Mouse (Mus musculus): ENCODE measurements around the gene Prmt8. TPM values are rescaled to one million over a fixed set of nuclear protein-coding genes. Genes with fewer than 3 reads are reported as not detected.

Gene Prmt8
- polyA plus RNA-seq, 1 experiment from 2014 or later = 35.0 TPM

DNA sequence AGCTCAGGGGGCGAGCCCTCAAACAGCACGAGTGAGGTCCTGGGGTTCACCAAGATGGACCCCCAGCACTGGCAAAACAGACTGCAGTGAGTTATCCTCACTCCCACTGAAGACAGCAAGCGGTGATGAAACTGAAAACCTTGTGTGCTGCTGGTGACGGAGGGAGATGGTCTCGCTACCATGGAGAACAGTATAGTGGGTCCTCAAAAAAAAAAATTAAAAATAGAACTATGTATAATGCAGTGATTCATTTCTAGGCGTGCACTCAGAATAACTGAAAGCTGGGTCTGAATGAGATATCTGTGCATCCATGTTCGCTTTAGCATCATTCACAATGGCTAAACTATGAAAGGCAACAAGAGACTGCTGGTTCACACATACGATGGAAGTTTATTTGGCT is 20.5 kb downstream of the Prmt8 start:
- Histone ChIP-seq H3K4me3 (replicated peaks; ENCODE audit: low read length) (no peak overlapping the region), H3K27ac (no peak overlapping the region), H3K4me1 (replicated peaks; ENCODE audit: control insufficient read depth, insufficient read depth, low read length) (peaks cover 22% of the 10 kb centered on the region), H3K9me3 (ENCODE audit: control insufficient read depth, low read length) (no peaks in the 10 kb centered on the region), H3K27me3 (ENCODE audit: control insufficient read depth, insufficient read depth, low read length) (no peaks in the 10 kb centered on the region), H3K4me2 (replicated peaks) (no peak overlapping the region), H3K9ac (no peak overlapping the region), H3K36me3 (replicated peaks; ENCODE audit: control insufficient read depth, insufficient read depth) (no peaks in the 10 kb centered on the region)
- no peak for DNase-seq (ENCODE audit: low spot score)
- ATAC-seq (ENCODE audit: low FRiP score) = no peak
- WGBS = 83% methylated on average over 8 of the region's 8 CpGs

DNA sequence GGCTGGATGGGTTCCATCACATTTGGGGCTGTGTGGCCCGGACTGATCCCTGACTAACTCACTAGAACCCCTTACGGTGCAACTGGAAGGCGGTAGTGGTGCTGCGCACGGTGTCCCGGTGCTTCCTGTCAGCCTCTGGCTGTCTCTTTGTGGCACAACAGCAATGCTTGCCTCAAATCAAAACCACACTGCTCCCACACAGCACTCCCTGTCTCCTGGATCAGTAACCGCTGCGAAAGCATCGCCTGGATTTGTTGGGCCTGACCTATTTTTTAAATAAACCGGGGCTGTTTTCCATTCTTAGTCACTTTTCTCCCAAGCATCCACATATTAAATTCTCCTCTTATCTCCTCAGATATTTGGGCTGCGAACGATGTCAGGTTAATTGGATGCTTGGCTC is 27.0 kb downstream of the Prmt8 start:
- no peak overlapping the region for H3K4me3 ChIP-seq (replicated peaks; ENCODE audit: low read length)
- no peaks in the 10 kb centered on the region for H3K9me3 ChIP-seq (ENCODE audit: control insufficient read depth, low read length)
- no peak overlapping the region for H3K4me2 ChIP-seq (replicated peaks)
- no peak overlapping the region for H3K27ac ChIP-seq
- H3K27me3 ChIP-seq (ENCODE audit: control insufficient read depth, insufficient read depth, low read length) = no peaks in the 10 kb centered on the region
- no peaks in the 10 kb centered on the region for H3K36me3 ChIP-seq (replicated peaks; ENCODE audit: control insufficient read depth, insufficient read depth)
- ATAC-seq (ENCODE audit: low FRiP score) (no peak), DNase-seq (ENCODE audit: low spot score) (no peak)
- peaks cover 20% of the 10 kb centered on the region for H3K4me1 ChIP-seq (replicated peaks; ENCODE audit: control insufficient read depth, insufficient read depth, low read length)
- no peak overlapping the region for H3K9ac ChIP-seq
- WGBS = 85% methylated on average over 12 of the region's 12 CpGs

- H3K9ac ChIP-seq = 0 out of 2 replicates have a peak overlapping the region, but pooled peaks have one; percentile 12
- WGBS = 80% methylated on average over 6 of the region's 6 CpGs
- no peak overlapping the region for H3K4me2 ChIP-seq (replicated peaks)
- no peaks in the 10 kb centered on the region for H3K27me3 ChIP-seq (ENCODE audit: control insufficient read depth, insufficient read depth, low read length)
- no peaks in the 10 kb centered on the region for H3K36me3 ChIP-seq (replicated peaks; ENCODE audit: control insufficient read depth, insufficient read depth)
- no peak for DNase-seq (ENCODE audit: low spot score)
- no peak overlapping the region for H3K4me3 ChIP-seq (replicated peaks; ENCODE audit: low read length)
- no peaks in the 10 kb centered on the region for H3K9me3 ChIP-seq (ENCODE audit: control insufficient read depth, low read length)
- ATAC-seq (ENCODE audit: low FRiP score) = 0 out of 2 replicates have a peak, but pooled peaks have one; percentile 22
- no peak overlapping the region; the same call in 1 of the 2 replicates for H3K27ac ChIP-seq
- peaks cover 27% of the 10 kb centered on the region for H3K4me1 ChIP-seq (replicated peaks; ENCODE audit: control insufficient read depth, insufficient read depth, low read length)
These were observed 28.1 kb downstream of the Prmt8 start for GRCm38 (mm10) chr6:127741162-127741561.

- peak overlapping the region; percentile 9; the same call in 1 of the 2 replicates for H3K27ac ChIP-seq
- H3K4me2 ChIP-seq (replicated peaks) = no peak overlapping the region
- no peak for ATAC-seq (ENCODE audit: low FRiP score)
- no peak overlapping the region for H3K4me3 ChIP-seq (replicated peaks; ENCODE audit: low read length)
- WGBS = 39% methylated on average over 9 of the region's 9 CpGs
- DNase-seq (ENCODE audit: low spot score) = peak; percentile 46
- no peaks in the 10 kb centered on the region for H3K27me3 ChIP-seq (ENCODE audit: control insufficient read depth, insufficient read depth, low read length)
- H3K9me3 ChIP-seq (ENCODE audit: control insufficient read depth, low read length) = no peaks in the 10 kb centered on the region
- peaks cover 31% of the 10 kb centered on the region for H3K4me1 ChIP-seq (replicated peaks; ENCODE audit: control insufficient read depth, insufficient read depth, low read length)
- 0 out of 2 replicates have a peak overlapping the region, but pooled peaks have one; percentile 12 for H3K9ac ChIP-seq
- H3K36me3 ChIP-seq (replicated peaks; ENCODE audit: control insufficient read depth, insufficient read depth) = no peaks in the 10 kb centered on the region
These were observed 28.6 kb downstream of the Prmt8 start for GRCm38 (mm10) chr6:127740711-127741110.

DNA sequence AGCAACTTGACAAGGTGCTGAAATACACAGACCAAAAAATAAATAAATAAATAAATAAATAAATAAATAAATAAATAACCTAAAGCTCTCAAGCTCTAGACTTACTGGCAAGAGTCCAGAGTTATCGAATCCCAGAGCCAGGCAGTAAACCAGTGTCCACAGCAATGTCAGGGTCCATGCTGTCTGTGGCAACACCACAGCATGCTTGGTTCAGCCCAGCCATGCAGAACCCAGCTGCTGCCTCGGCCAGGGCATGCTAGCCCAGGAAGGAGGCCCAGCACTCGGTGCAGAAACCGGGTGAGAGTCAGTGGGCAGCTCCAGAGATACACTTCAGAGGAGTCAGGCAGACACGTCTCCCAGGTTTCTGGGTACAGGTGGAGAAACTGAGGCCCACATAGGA is 29.4 kb downstream of the Prmt8 start:
- WGBS = 77% methylated on average over 5 of the region's 5 CpGs
- Histone ChIP-seq H3K9ac (no peak overlapping the region), H3K4me1 (replicated peaks; ENCODE audit: control insufficient read depth, insufficient read depth, low read length) (peaks cover 39% of the 10 kb centered on the region), H3K36me3 (replicated peaks; ENCODE audit: control insufficient read depth, insufficient read depth) (no peaks in the 10 kb centered on the region), H3K4me2 (replicated peaks) (no peak overlapping the region), H3K27me3 (ENCODE audit: control insufficient read depth, insufficient read depth, low read length) (no peaks in the 10 kb centered on the region), H3K4me3 (replicated peaks; ENCODE audit: low read length) (no peak overlapping the region), H3K27ac (no peak overlapping the region), H3K9me3 (ENCODE audit: control insufficient read depth, low read length) (no peaks in the 10 kb centered on the region)
- DNase-seq (ENCODE audit: low spot score) (no peak), ATAC-seq (ENCODE audit: low FRiP score) (no peak)

DNA sequence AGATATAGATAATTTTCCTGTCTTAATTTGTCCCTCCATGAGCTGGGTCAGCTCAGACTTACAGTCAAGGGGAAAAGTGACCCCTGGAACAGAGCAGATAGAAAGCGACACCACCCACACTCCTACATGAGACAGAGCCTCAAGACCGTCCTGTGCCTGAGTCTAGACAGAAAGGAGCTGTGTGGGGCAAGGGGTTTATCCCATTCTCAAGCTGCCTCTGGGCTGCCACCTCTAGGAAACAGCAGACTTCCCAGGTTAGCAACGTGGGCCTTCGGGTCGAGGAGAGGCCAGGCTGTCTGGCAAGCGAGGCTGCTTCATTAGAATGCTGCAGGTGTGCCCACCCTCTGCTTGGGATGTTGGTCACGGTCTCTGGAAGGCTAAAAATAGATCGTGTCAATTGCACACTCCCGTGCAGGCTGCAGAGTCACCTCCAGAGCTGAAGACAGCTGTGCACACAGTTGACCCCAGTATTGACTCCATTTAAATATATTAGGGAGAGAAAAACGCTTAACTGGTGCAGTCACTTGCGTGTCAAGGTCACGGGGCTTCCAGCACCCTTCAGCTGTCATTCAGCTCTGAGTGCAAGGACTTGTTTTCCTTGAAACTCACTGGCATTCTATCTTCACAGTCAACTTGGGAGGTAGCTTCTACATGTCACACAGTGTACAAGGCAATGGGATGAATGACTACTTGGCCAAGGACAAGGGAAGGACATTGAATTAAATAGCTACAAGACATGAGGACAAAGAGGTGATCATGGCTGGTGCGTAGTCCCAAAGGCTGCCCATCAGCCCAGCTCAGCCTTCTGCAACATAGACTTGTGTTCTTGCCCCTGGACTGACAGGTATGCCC is 33.9 kb downstream of the Prmt8 start:
- DNase-seq (ENCODE audit: low spot score) (no peak), ATAC-seq (ENCODE audit: low FRiP score) (peak; percentile 79; the same call in 1 of the 2 replicates)
- Histone ChIP-seq H3K9ac (no peak overlapping the region), H3K27me3 (ENCODE audit: control insufficient read depth, insufficient read depth, low read length) (no peaks in the 10 kb centered on the region), H3K9me3 (ENCODE audit: control insufficient read depth, low read length) (no peaks in the 10 kb centered on the region), H3K27ac (peak overlapping the region; percentile 78), H3K4me2 (replicated peaks) (no peak overlapping the region), H3K4me3 (replicated peaks; ENCODE audit: low read length) (no peak overlapping the region), H3K4me1 (replicated peaks; ENCODE audit: control insufficient read depth, insufficient read depth, low read length) (peaks cover 23% of the 10 kb centered on the region), H3K36me3 (replicated peaks; ENCODE audit: control insufficient read depth, insufficient read depth) (no peaks in the 10 kb centered on the region)
- WGBS = 23% methylated on average over 13 of the region's 13 CpGs

DNA sequence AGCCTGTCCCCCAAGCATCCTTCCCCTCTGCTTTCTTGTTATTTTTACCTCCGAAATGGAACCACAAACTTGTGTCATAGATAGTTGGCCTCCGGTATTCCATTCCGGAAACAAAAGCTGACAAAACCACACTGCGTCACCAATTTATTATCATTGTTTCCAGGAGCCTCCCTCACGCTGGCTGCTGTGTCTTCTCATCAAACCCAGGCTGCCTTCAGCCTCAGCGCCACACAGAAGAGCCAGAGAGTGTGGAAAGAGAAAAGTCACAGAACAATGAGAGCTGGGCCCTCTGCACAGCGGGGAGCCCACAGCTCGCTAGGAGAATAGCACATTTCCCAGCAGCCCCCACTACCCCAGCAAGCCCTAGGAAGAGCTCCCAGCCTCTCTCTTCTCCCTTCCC is 46.1 kb downstream of the Prmt8 start:
- no peaks in the 10 kb centered on the region for H3K36me3 ChIP-seq (replicated peaks; ENCODE audit: control insufficient read depth, insufficient read depth)
- 10% methylated on average over 8 of the region's 8 CpGs for WGBS
- DNase-seq (ENCODE audit: low spot score) (no peak), ATAC-seq (ENCODE audit: low FRiP score) (no peak)
- H3K27ac ChIP-seq = peak overlapping the region; percentile 38
- H3K4me1 ChIP-seq (replicated peaks; ENCODE audit: control insufficient read depth, insufficient read depth, low read length) = peaks cover 12% of the 10 kb centered on the region
- peak overlapping the region; percentile 18; the same call in 1 of the 2 replicates for H3K4me2 ChIP-seq (replicated peaks)
- H3K27me3 ChIP-seq (ENCODE audit: control insufficient read depth, insufficient read depth, low read length) = no peaks in the 10 kb centered on the region
- no peaks in the 10 kb centered on the region for H3K9me3 ChIP-seq (ENCODE audit: control insufficient read depth, low read length)
- H3K9ac ChIP-seq = no peak overlapping the region
- no peak overlapping the region for H3K4me3 ChIP-seq (replicated peaks; ENCODE audit: low read length)

- H3K27ac ChIP-seq = no peak overlapping the region
- H3K27me3 ChIP-seq (ENCODE audit: control insufficient read depth, insufficient read depth, low read length) = no peaks in the 10 kb centered on the region
- ATAC-seq (ENCODE audit: low FRiP score) = no peak
- no peak overlapping the region for H3K4me2 ChIP-seq (replicated peaks)
- DNase-seq (ENCODE audit: low spot score) = no peak
- no peak overlapping the region for H3K4me3 ChIP-seq (replicated peaks; ENCODE audit: low read length)
- H3K9me3 ChIP-seq (ENCODE audit: control insufficient read depth, low read length) = no peaks in the 10 kb centered on the region
- peaks cover 22% of the 10 kb centered on the region for H3K4me1 ChIP-seq (replicated peaks; ENCODE audit: control insufficient read depth, insufficient read depth, low read length)
- WGBS = 67% methylated on average over 14 of the region's 14 CpGs
- H3K36me3 ChIP-seq (replicated peaks; ENCODE audit: control insufficient read depth, insufficient read depth) = no peaks in the 10 kb centered on the region
- no peak overlapping the region for H3K9ac ChIP-seq
These were observed 49.4 kb downstream of the Prmt8 start for GRCm38 (mm10) chr6:127719875-127720274.

- H3K4me3 ChIP-seq (replicated peaks; ENCODE audit: low read length) = no peak overlapping the region
- peak; percentile 52 for DNase-seq (ENCODE audit: low spot score)
- WGBS = 15% methylated on average over 21 of the region's 21 CpGs
These were observed 51.8 kb downstream of the Prmt8 start for GRCm38 (mm10) chr6:127717239-127718137.

More at GRCm38 (mm10) chr6:127717239-127718137, 51.8 kb downstream of the Prmt8 start:
- Histone ChIP-seq H3K36me3 (replicated peaks; ENCODE audit: control insufficient read depth, insufficient read depth) (no peaks in the 10 kb centered on the region), H3K4me1 (replicated peaks; ENCODE audit: control insufficient read depth, insufficient read depth, low read length) (peaks cover 12% of the 10 kb centered on the region), H3K4me2 (replicated peaks) (peak overlapping the region; percentile 28), H3K9me3 (ENCODE audit: control insufficient read depth, low read length) (no peaks in the 10 kb centered on the region), H3K27ac (peak overlapping the region; percentile 60), H3K27me3 (ENCODE audit: control insufficient read depth, insufficient read depth, low read length) (no peaks in the 10 kb centered on the region), H3K9ac (0 out of 2 replicates have a peak overlapping the region, but pooled peaks have one; percentile 29)
- peak; percentile 54; the same call in 1 of the 2 replicates for ATAC-seq (ENCODE audit: low FRiP score)

Data from hindbrain, embryonic 14.5 days (tissue).